Mouse (Mus musculus): ENCODE results near the gene Chd2. TPM values are rescaled to one million over a fixed set of nuclear protein-coding genes. Genes with fewer than 3 reads are reported as not detected.

Chd2 gene
- polyA plus RNA-seq, 1 experiment = 96.4 TPM

DNA sequence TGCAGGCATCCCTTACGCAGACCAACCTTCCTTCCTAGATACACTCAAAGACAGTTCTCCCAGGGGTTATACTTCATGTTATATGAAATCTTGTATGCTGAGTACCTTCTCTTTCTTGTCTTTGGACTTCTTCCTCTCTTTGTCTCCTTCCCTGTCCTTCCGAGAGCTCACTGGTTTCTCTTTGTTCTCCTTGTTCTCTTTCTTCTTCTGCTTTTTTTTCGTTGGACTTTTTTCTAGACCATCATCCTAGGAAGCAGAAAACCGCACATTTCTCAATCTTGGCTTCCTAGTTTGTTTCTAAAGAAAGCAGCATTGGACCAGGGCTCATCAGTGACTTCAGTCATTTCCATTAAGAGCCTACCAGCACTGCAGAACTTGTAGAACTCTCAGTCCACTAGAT is 90.0 kb downstream of the Chd2 start:
- Histone ChIP-seq H3K27ac (ENCODE audit: control insufficient read depth, insufficient read depth, low read depth, low read length, poor library complexity) (no peak overlapping the region), H3K4me1 (ENCODE audit: control insufficient read depth, insufficient read depth, low read length) (no peaks in the 10 kb centered on the region), H3K4me3 (replicated peaks; ENCODE audit: control insufficient read depth, low read depth, low read length) (no peak overlapping the region)
- TF ChIP-seq CTCF (IDR thresholded peaks at IDR 0.05; ENCODE audit: control insufficient read depth, insufficient read depth, low read length) (no peak), POLR2A (IDR thresholded peaks at IDR 0.05; ENCODE audit: borderline replicate concordance, control insufficient read depth, low read depth, low read length) (no peak)
- WGBS = 47% methylated on average over 4 of the region's 4 CpGs

- TF ChIP-seq POLR2A (IDR thresholded peaks at IDR 0.05; ENCODE audit: borderline replicate concordance, control insufficient read depth, low read depth, low read length) (no peak), CTCF (IDR thresholded peaks at IDR 0.05; ENCODE audit: control insufficient read depth, insufficient read depth, low read length) (no peak)
- no peak overlapping the region for H3K4me3 ChIP-seq (replicated peaks; ENCODE audit: control insufficient read depth, low read depth, low read length)
Observed at GRCm38 (mm10) chr7:73442246-73442645, 99.4 kb downstream of the Chd2 start.

GRCm38 (mm10) chr7:73441802-73442201 is 99.8 kb downstream of the Chd2 start:
- TF ChIP-seq CTCF (IDR thresholded peaks at IDR 0.05; ENCODE audit: control insufficient read depth, insufficient read depth, low read length) (no peak), POLR2A (IDR thresholded peaks at IDR 0.05; ENCODE audit: borderline replicate concordance, control insufficient read depth, low read depth, low read length) (no peak)
- WGBS = 95% methylated on average over 3 of the region's 3 CpGs
- H3K27ac ChIP-seq (ENCODE audit: control insufficient read depth, insufficient read depth, low read depth, low read length, poor library complexity) = no peak overlapping the region
- peaks cover 1% of the 10 kb centered on the region; the same call in 1 of the 2 replicates for H3K4me1 ChIP-seq (ENCODE audit: control insufficient read depth, insufficient read depth, low read length)
- H3K4me3 ChIP-seq (replicated peaks; ENCODE audit: control insufficient read depth, low read depth, low read length) = no peak overlapping the region

More at GRCm38 (mm10) chr7:73442246-73442645, 99.4 kb downstream of the Chd2 start:
- WGBS = 93% methylated on average over 4 of the region's 4 CpGs
- no peak overlapping the region for H3K27ac ChIP-seq (ENCODE audit: control insufficient read depth, insufficient read depth, low read depth, low read length, poor library complexity)
- H3K4me1 ChIP-seq (ENCODE audit: control insufficient read depth, insufficient read depth, low read length) = peaks cover 1% of the 10 kb centered on the region; the same call in 1 of the 2 replicates

DNA sequence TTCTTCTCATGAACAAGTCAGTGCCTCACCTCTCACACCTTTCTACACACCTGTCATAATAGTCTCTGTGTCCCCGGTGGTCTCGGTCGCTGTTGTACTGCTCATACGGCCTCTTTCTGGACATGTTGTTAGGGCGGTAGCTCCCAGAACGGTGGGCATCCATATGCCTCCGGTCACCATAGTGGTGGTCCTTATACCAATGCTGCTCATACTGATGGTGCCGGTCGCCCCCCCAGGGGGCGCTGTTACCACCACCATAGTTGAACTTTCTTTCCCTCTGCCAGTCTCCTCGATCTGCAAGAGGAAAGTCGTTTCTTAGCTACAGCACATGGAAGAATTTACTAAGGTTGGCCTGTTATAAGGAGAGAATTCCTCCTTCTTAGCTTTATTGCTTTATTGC is 105.9 kb downstream of the Chd2 start:
- TF ChIP-seq POLR2A (IDR thresholded peaks at IDR 0.05; ENCODE audit: borderline replicate concordance, control insufficient read depth, low read depth, low read length) (no peak), CTCF (IDR thresholded peaks at IDR 0.05; ENCODE audit: control insufficient read depth, insufficient read depth, low read length) (peak; percentile 46; the same call in 1 of the 2 replicates)
- no peak overlapping the region for H3K4me3 ChIP-seq (replicated peaks; ENCODE audit: control insufficient read depth, low read depth, low read length)
- WGBS = 81% methylated on average over 12 of the region's 12 CpGs
- H3K27ac ChIP-seq (ENCODE audit: control insufficient read depth, insufficient read depth, low read depth, low read length, poor library complexity) = no peak overlapping the region
- no peaks in the 10 kb centered on the region; the same call in 1 of the 2 replicates for H3K4me1 ChIP-seq (ENCODE audit: control insufficient read depth, insufficient read depth, low read length)

DNA sequence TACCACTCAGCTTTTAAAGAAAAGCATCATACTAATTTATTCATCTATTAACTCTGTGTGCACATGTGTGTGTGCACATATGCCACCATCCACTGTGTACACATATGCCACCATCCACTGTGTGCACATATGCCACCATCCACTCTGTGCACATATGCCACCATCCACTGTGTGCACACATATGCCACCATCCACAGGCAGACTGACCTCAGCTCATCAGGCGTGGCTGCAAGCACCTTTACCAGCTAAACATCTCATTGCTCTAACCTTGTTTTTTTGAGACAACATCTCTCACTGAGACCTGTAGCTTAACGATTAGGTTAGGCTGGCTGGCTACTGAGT is 107.3 kb downstream of the Chd2 start:
- H3K4me3 ChIP-seq (replicated peaks; ENCODE audit: control insufficient read depth, low read depth, low read length) = no peak overlapping the region
- no peaks in the 10 kb centered on the region; the same call in 1 of the 2 replicates for H3K4me1 ChIP-seq (ENCODE audit: control insufficient read depth, insufficient read depth, low read length)
- H3K27ac ChIP-seq (ENCODE audit: control insufficient read depth, insufficient read depth, low read depth, low read length, poor library complexity) = no peak overlapping the region
- TF ChIP-seq POLR2A (IDR thresholded peaks at IDR 0.05; ENCODE audit: borderline replicate concordance, control insufficient read depth, low read depth, low read length) (no peak), CTCF (IDR thresholded peaks at IDR 0.05; ENCODE audit: control insufficient read depth, insufficient read depth, low read length) (no peak)
- WGBS = 90% methylated on average over 2 of the region's 2 CpGs

- H3K4me3 ChIP-seq (replicated peaks; ENCODE audit: control insufficient read depth, low read depth, low read length) = no peak overlapping the region
- H3K27ac ChIP-seq (ENCODE audit: control insufficient read depth, insufficient read depth, low read depth, low read length, poor library complexity) = no peak overlapping the region
- no peak for TF ChIP-seq CTCF (IDR thresholded peaks at IDR 0.05; ENCODE audit: control insufficient read depth, insufficient read depth, low read length)
- no peak for TF ChIP-seq POLR2A (IDR thresholded peaks at IDR 0.05; ENCODE audit: borderline replicate concordance, control insufficient read depth, low read depth, low read length)
- H3K4me1 ChIP-seq (ENCODE audit: control insufficient read depth, insufficient read depth, low read length) = no peaks in the 10 kb centered on the region; the same call in 1 of the 2 replicates
- WGBS = 90% methylated on average over 6 of the region's 6 CpGs
Observed at GRCm38 (mm10) chr7:73433637-73434335, 107.8 kb downstream of the Chd2 start.

DNA sequence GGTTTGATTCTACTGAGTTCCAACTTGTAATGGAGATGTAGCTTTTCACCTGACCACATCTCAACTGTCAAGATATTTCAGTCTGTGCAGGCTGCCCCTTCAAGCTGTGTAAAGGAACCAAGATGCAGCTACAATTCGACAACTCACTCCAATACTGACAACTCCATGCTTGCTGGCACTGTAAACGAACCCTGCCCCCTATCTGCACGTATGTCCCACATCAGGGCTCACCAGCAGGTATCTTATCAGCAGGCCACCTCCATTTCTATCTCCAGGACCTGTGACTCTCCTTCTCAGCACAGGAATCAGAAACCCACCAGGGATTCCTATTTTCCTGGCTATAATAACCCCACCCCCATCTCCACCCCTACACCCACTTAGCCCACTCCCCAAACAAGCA is 113.1 kb downstream of the Chd2 start:
- Histone ChIP-seq H3K27ac (ENCODE audit: control insufficient read depth, insufficient read depth, low read depth, low read length, poor library complexity) (no peak overlapping the region), H3K4me3 (replicated peaks; ENCODE audit: control insufficient read depth, low read depth, low read length) (no peak overlapping the region), H3K4me1 (ENCODE audit: control insufficient read depth, insufficient read depth, low read length) (no peaks in the 10 kb centered on the region)
- 73% methylated on average over 3 of the region's 3 CpGs for WGBS
- TF ChIP-seq POLR2A (IDR thresholded peaks at IDR 0.05; ENCODE audit: borderline replicate concordance, control insufficient read depth, low read depth, low read length) (no peak), CTCF (IDR thresholded peaks at IDR 0.05; ENCODE audit: control insufficient read depth, insufficient read depth, low read length) (no peak)

GRCm38 (mm10) chr7:73427794-73428193 is 113.8 kb downstream of the Chd2 start:
- 93% methylated on average over 6 of the region's 6 CpGs for WGBS
- H3K4me3 ChIP-seq (replicated peaks; ENCODE audit: control insufficient read depth, low read depth, low read length) = no peak overlapping the region
- no peak overlapping the region for H3K27ac ChIP-seq (ENCODE audit: control insufficient read depth, insufficient read depth, low read depth, low read length, poor library complexity)
- no peaks in the 10 kb centered on the region for H3K4me1 ChIP-seq (ENCODE audit: control insufficient read depth, insufficient read depth, low read length)
- TF ChIP-seq POLR2A (IDR thresholded peaks at IDR 0.05; ENCODE audit: borderline replicate concordance, control insufficient read depth, low read depth, low read length) (no peak), CTCF (IDR thresholded peaks at IDR 0.05; ENCODE audit: control insufficient read depth, insufficient read depth, low read length) (no peak)
